Mouse (Mus musculus) mouse trophoblast stem cell (cell line): Measurements from ENCODE around the gene Kcna1.

Source experiments
- in situ Hi-C, 2 experiments: fragments of 300-500 bp; cut with MseI, MboI; formaldehyde crosslinking; loops; 2 replicates in 1 of 2; 3 replicates in 1 of 2; pipeline ENCODE4 v1.15.1; 2025

The Kcna1 gene

GRCm38 (mm10) chr6:126597741-126598140, 48.4 kb downstream of the Kcna1 start:
- in situ Hi-C loops, result no loop called here

GRCm38 (mm10) chr6:126595805-126596629, 50.2 kb downstream of the Kcna1 start:
- in situ Hi-C loops, result no loop called here

- in situ Hi-C loops, result no loop called here
Observed at GRCm38 (mm10) chr6:126595130-126595529, 51.1 kb downstream of the Kcna1 start.

- in situ Hi-C loops, result no loop called here
Observed at GRCm38 (mm10) chr6:126594365-126594764, 51.8 kb downstream of the Kcna1 start.

GRCm38 (mm10) chr6:126593336-126593735, 52.8 kb downstream of the Kcna1 start:
- in situ Hi-C loops, result no loop called here
